Mouse (Mus musculus) forebrain, embryonic 14.5 days (tissue): ENCODE results near the gene Agxt2. TPM values are rescaled to one million over a fixed set of nuclear protein-coding genes. Genes with fewer than 3 reads are reported as not detected.

Source experiments
- ATAC-seq: fragments of 200-750 bp; cut with Nextera tagmentation; 2 replicates; pipeline ENCODE4 v1.8.0; 2017; ENCODE audit warnings: mild to moderate bottlenecking, moderate library complexity
- DNase-seq: peaks from one replicate; pipeline ENCODE4 v3.0.0-alpha.2; 2015; ENCODE audit warnings: low spot score
- H3K27ac ChIP-seq: fragments of 300-500 bp; sonication (generic); 2 replicates; pipeline ENCODE4 v1.5.1; 2014; ENCODE audit warnings: low read depth, mild to moderate bottlenecking, control low read depth, low read length, moderate library complexity
- H3K27me3 ChIP-seq: fragments of 300-500 bp; sonication (generic); replicated peaks from 2 replicates; pipeline ENCODE4 v1.6.1; 2014; ENCODE audit warnings: low read length, control low read depth, mixed read lengths; ENCODE audit not compliant: control insufficient read depth, insufficient read depth
- H3K36me3 ChIP-seq: fragments of 300-500 bp; sonication (generic); 2 replicates; pipeline ENCODE4 v1.6.1; 2014; ENCODE audit warnings: low read length, control low read depth; ENCODE audit not compliant: control insufficient read depth, insufficient read depth
- H3K4me1 ChIP-seq: fragments of 300-500 bp; sonication (generic); 2 replicates; pipeline ENCODE4 v1.6.1; 2014; ENCODE audit warnings: antibody characterized with exemption, low read length, control low read depth; ENCODE audit not compliant: control insufficient read depth, insufficient read depth
- H3K4me2 ChIP-seq: fragments of 300-500 bp; sonication (generic); 2 replicates; pipeline ENCODE4 v1.6.1; 2014; ENCODE audit warnings: mild to moderate bottlenecking, control low read depth, low read length
- H3K4me3 ChIP-seq: fragments of 300-500 bp; sonication (generic); 2 replicates; pipeline ENCODE4 v1.5.1; 2014; ENCODE audit warnings: low read depth, low read length, control low read depth
- H3K9ac ChIP-seq: fragments of 300-500 bp; sonication (generic); 2 replicates; pipeline ENCODE4 v1.6.1; 2014; ENCODE audit warnings: mild to moderate bottlenecking, low read length, control low read depth, moderate library complexity
- H3K9me3 ChIP-seq: fragments of 300-500 bp; sonication (generic); replicated peaks from 2 replicates; pipeline ENCODE4 v1.6.1; 2016; ENCODE audit warnings: low read length, control low read depth, mixed read lengths; ENCODE audit not compliant: control insufficient read depth
- WGBS: fragments of 180-500 bp; shearing (Covaris S2); extraction: QIAGEN DNeasy Blood & Tissue Kit; methylation state at CpG from one replicate; pipeline ENCODE4 v1.1.7; 2014; 5-methylcytosine and 5-hydroxymethylcytosine counted together
- polyA plus RNA-seq: library from polyadenylated mRNA; unstranded; fragments of >200 nt; fragmentation: Nextera tagmentation; extraction: Ambion mirVana; gene quantifications from 2 replicates; pipeline ENCODE4 v1.2.1, GENCODE M21; 2014

The Agxt2 gene
- polyA plus RNA-seq, 1 experiment from 2014 or later: not detected

DNA sequence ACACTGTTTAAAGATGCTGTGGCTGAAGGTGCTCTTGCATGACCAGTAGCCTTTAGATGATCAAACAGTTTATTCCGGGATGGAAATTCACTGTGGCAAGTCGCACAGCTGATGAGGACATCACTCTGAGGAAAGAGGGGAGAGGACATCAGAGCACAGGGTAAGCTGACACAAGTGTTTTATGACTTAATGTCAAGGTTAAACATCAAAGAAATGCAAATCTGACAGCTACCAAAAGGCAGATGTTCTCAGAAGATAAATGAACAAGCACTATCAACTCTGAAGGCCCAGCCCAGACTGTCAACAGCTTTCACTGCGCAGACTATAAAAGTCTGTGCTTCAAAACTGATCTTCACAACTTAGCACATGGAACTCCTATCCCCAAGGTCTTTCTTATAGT is 88.8 kb downstream of the Agxt2 start:
- no peak overlapping the region for H3K27ac ChIP-seq
- H3K9ac ChIP-seq: no peak overlapping the region
- peaks cover 64% of the 10 kb centered on the region for H3K36me3 ChIP-seq
- no peak overlapping the region for H3K4me3 ChIP-seq
- H3K27me3 ChIP-seq: no peaks in the 10 kb centered on the region
- no peak overlapping the region for H3K4me2 ChIP-seq
- H3K4me1 ChIP-seq: no peaks in the 10 kb centered on the region
- ATAC-seq (no peak), DNase-seq (no peak)
- no peaks in the 10 kb centered on the region for H3K9me3 ChIP-seq
- 95% methylated on average over 3 of the region's 3 CpGs for WGBS

Other genes with a start within 250 kb of the Agxt2 start
- gene Prlr, start 181.3 kb upstream of the Agxt2 start, polyA plus RNA-seq: 0.52 and 1.1 TPM in 2 replicates
- gene Gm21973, start 33.2 kb upstream of the Agxt2 start, polyA plus RNA-seq: not detected in 2 replicates
- 5.1 and 7.0 TPM in 2 replicates for gene Dnajc21, start 112.0 kb downstream of the Agxt2 start, polyA plus RNA-seq
- 90.4 and 101 TPM in 2 replicates for gene Brix1, start 127.4 kb downstream of the Agxt2 start, polyA plus RNA-seq
- 13.7 and 14.3 TPM in 2 replicates for gene Rad1, start 127.5 kb downstream of the Agxt2 start, polyA plus RNA-seq
- gene Ttc23l, start 200.1 kb downstream of the Agxt2 start, polyA plus RNA-seq: not detected in 2 replicates